Mouse (Mus musculus) hindbrain, embryonic 12.5 days (tissue): ENCODE data around the gene Uqcrq. TPM values are rescaled to one million over a fixed set of nuclear protein-coding genes. Genes with fewer than 3 reads are reported as not detected.
A peak's percentile ranks its signal among the peaks of the same experiment; 100 is the strongest.

Experiments
- ATAC-seq: fragments of 200-750 bp; cut with Nextera tagmentation; 2 replicates; pipeline ENCODE4 v1.8.0; 2017; ENCODE audit warnings: moderate TSS enrichment; ENCODE audit not compliant: low FRiP score
- H3K27ac ChIP-seq: fragments of 300-500 bp; sonication (generic); 2 replicates; pipeline ENCODE4 v1.5.1; 2016; ENCODE audit warnings: mild to moderate bottlenecking
- H3K27me3 ChIP-seq: fragments of 300-500 bp; sonication (generic); 2 replicates; pipeline ENCODE4 v1.6.1; 2016; ENCODE audit warnings: mild to moderate bottlenecking
- H3K36me3 ChIP-seq: fragments of 300-500 bp; sonication (generic); 2 replicates; pipeline ENCODE4 v1.6.1; 2016; ENCODE audit warnings: mild to moderate bottlenecking
- H3K4me1 ChIP-seq: fragments of 300-500 bp; sonication (generic); 2 replicates; pipeline ENCODE4 v1.6.1; 2016
- H3K4me2 ChIP-seq: fragments of 300-500 bp; sonication (generic); replicated peaks from 2 replicates; pipeline ENCODE4 v1.6.1; 2016; ENCODE audit warnings: mild to moderate bottlenecking
- H3K4me3 ChIP-seq: fragments of 300-500 bp; sonication (generic); 2 replicates; pipeline ENCODE4 v1.5.1; 2016; ENCODE audit warnings: mild to moderate bottlenecking
- H3K9ac ChIP-seq: fragments of 300-500 bp; sonication (generic); 2 replicates; pipeline ENCODE4 v1.6.1; 2016; ENCODE audit warnings: mild to moderate bottlenecking, moderate library complexity
- H3K9me3 ChIP-seq: fragments of 300-500 bp; sonication (generic); replicated peaks from 2 replicates; pipeline ENCODE4 v1.6.1; 2016; ENCODE audit warnings: mild to moderate bottlenecking
- WGBS: fragments of 180-500 bp; shearing (Covaris S2); methylation state at CpG from one replicate; pipeline ENCODE4 v1.1.7; 2016; 5-methylcytosine and 5-hydroxymethylcytosine counted together
- polyA plus RNA-seq: library from polyadenylated mRNA; unstranded; fragments of >200 nt; fragmentation: Nextera tagmentation; extraction: Ambion mirVana; gene quantifications from 2 replicates; pipeline ENCODE4 v1.2.1, GENCODE M21; 2016

Gene Uqcrq
- polyA plus RNA-seq, 1 experiment from 2014 or later, result 552 TPM

DNA sequence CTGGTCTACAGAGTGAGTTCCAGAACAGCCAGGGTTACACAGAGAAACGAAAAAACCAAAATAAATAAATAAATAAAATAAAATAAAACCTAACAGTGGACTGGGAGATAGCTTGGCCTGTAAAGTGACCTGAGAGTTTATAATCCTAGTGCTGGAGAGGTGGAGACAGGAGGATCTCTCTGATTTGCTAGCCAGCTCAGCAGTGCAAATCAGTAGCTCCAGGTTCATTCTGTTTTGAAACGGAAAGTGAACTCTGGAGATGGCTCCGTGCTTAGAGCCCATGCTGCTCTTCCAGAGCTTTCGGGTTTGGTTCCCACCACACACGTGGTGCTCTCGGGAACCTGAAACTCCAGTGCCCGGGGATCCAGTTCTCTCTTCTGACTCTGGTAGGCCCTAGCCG, 17.4 kb upstream of the Uqcrq start:
- no peak for ATAC-seq
- Histone ChIP-seq H3K27me3 (no peaks in the 10 kb centered on the region), H3K4me1 (no peaks in the 10 kb centered on the region)

DNA sequence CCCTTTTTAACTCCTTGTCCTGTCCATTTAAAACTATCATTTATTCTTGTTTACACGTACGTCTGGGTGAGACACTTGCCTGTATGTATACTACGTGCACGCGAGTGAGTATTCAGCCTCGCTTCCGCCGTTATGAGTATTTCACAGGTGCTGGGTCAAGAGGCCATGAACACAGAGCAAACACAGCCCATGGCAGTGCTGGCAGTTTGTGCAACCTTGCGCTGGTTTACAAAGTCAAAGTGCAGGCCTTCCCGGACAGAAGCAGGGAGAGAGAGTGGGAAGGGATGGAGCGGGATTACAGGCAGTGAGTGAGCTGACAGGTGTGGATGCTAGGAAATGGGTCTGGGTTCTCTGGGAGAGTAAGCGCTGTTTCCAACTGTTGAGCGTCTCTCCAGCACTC, 15.6 kb upstream of the Uqcrq start:
- no peaks in the 10 kb centered on the region for H3K27me3 ChIP-seq
- H3K9ac ChIP-seq, result no peak overlapping the region
- no peak for ATAC-seq
- 92% methylated on average over 13 of the region's 13 CpGs for WGBS
- H3K27ac ChIP-seq, result no peak overlapping the region
- H3K4me2 ChIP-seq, result no peak overlapping the region
- no peaks in the 10 kb centered on the region for H3K9me3 ChIP-seq
- H3K4me3 ChIP-seq, result no peak overlapping the region
- no peaks in the 10 kb centered on the region for H3K4me1 ChIP-seq
- H3K36me3 ChIP-seq, result no peaks in the 10 kb centered on the region

More for the DNA sequence above, 17.4 kb upstream of the Uqcrq start:
- no peaks in the 10 kb centered on the region for H3K9me3 ChIP-seq
- no peak overlapping the region for H3K4me3 ChIP-seq
- no peaks in the 10 kb centered on the region for H3K36me3 ChIP-seq
- H3K4me2 ChIP-seq, result no peak overlapping the region
- no peak overlapping the region for H3K9ac ChIP-seq
- WGBS, result 87% methylated on average over 8 of the region's 8 CpGs
- no peak overlapping the region for H3K27ac ChIP-seq

DNA sequence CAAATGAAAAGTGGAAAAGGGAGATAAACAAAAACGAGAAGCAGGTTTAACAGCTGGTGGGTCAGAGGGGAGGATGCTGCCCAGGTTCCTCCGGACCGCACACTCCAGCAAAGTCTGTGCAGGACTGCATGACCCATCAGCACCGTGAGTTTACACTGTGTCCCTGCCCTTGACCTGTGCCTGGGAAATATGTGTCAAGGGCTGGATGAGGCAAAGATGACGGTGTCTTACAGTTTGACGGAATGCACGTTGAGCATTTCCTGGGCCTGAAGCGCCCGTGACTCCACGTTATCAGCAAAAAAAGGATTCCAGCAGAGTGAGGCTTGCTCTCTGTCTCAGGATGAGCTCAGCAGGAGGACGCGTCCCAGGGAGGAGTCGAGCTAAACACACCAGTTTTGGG, 14.9 kb upstream of the Uqcrq start:
- Histone ChIP-seq H3K9me3 (no peaks in the 10 kb centered on the region), H3K4me3 (no peak overlapping the region), H3K9ac (no peak overlapping the region), H3K4me2 (no peak overlapping the region), H3K27ac (no peak overlapping the region), H3K4me1 (no peaks in the 10 kb centered on the region), H3K27me3 (no peaks in the 10 kb centered on the region), H3K36me3 (no peaks in the 10 kb centered on the region)
- WGBS, result 58% methylated on average over 13 of the region's 13 CpGs
- no peak for ATAC-seq

DNA sequence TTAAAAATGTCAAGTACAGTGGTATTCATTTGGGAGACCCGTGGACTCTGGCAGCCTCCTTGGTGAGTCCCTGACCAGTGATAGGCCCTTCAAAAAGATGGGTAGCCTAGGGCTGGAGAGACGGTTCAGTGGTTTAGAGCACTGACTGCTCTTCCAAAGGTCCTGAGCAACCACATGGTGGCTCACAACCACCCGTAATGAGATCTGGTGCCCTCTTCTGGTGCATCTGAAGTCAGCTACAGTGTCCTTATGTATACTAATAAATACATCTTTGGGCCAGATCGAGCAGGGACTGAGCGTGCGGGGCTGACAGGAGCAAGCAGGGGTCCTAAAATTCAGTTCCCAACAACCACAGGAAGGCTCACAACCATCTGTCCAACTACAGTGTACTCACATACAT, 13.2 kb upstream of the Uqcrq start:
- H3K27me3 ChIP-seq, result no peaks in the 10 kb centered on the region
- H3K36me3 ChIP-seq, result no peaks in the 10 kb centered on the region
- H3K9ac ChIP-seq, result no peak overlapping the region
- H3K4me1 ChIP-seq, result no peaks in the 10 kb centered on the region
- no peak overlapping the region for H3K4me3 ChIP-seq
- no peak overlapping the region for H3K27ac ChIP-seq
- ATAC-seq, result no peak
- WGBS, result 38% methylated on average over 6 of the region's 6 CpGs
- no peaks in the 10 kb centered on the region for H3K9me3 ChIP-seq
- no peak overlapping the region for H3K4me2 ChIP-seq

DNA sequence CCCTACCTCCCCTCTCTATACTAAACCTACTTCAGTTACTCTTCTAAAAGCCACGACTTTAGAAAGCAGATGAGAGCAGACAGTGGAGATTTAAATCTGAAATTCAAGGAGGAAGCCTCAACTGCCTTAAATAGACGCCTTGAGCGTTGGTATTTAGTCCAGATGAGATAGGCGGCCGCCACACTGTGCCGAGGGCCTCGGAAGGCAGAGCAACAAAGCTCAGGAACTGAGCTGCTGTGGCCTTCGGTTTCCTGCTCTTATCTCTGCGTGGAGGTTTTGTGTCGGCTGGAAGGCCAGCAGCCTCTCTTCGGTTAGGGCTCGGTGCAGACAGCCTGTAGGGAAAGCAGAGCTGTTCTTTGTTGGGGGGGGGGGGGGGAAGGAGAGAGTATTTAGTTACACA, 11.3 kb upstream of the Uqcrq start:
- no peak overlapping the region for H3K27ac ChIP-seq
- no peaks in the 10 kb centered on the region for H3K4me1 ChIP-seq
- H3K9ac ChIP-seq, result no peak overlapping the region
- no peaks in the 10 kb centered on the region for H3K36me3 ChIP-seq
- H3K27me3 ChIP-seq, result no peaks in the 10 kb centered on the region
- no peak overlapping the region for H3K4me2 ChIP-seq
- no peak for ATAC-seq
- H3K9me3 ChIP-seq, result no peaks in the 10 kb centered on the region
- no peak overlapping the region for H3K4me3 ChIP-seq
- WGBS, result 48% methylated on average over 12 of the region's 12 CpGs

DNA sequence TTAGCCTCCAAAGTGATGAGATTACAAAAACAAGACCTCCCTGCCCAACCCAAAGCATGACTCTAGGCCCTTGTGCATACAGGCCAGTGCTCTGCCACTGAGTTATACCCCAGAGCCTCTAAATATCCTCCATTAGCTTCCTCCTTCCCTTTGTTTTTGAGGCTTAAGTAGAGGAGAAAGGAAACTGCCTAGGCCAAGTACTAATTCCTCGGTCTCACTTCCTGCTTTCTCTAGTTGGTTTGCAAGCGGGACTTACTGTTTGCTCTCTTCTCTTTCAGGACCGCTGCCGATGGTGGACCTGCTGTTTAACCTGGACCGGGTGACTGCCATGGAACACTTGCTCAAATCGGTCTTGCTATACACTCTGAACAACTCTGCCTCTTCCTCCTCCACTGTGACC, 5.7 kb upstream of the Uqcrq start:
- no peak overlapping the region for H3K4me2 ChIP-seq
- ATAC-seq, result no peak
- no peaks in the 10 kb centered on the region for H3K36me3 ChIP-seq
- no peak overlapping the region for H3K9ac ChIP-seq
- H3K4me1 ChIP-seq, result no peaks in the 10 kb centered on the region
- H3K27me3 ChIP-seq, result no peaks in the 10 kb centered on the region
- WGBS, result 87% methylated on average over 6 of the region's 6 CpGs
- H3K27ac ChIP-seq, result no peak overlapping the region
- no peaks in the 10 kb centered on the region for H3K9me3 ChIP-seq
- H3K4me3 ChIP-seq, result no peak overlapping the region

DNA sequence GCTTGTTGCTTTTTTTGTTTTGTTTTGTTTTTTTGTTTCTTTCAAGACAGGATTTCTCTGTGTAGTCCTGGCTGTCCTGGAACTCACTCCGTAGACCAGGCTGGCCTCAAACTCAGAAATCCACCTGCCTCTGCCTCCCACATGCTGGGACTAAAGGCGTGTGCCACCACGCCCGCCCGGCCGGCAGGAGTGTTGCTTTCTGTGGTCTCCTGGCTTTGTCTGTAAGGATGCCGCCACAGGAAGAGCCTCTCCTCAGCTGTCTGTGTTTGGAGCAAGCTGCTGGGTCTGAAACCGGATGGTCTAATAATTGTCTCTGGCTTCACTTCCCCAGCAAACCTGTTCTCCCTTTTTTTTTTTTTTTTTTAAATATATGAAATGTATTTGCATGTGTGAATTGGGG, 4.9 kb upstream of the Uqcrq start:
- Histone ChIP-seq H3K4me1 (no peaks in the 10 kb centered on the region), H3K4me2 (no peak overlapping the region), H3K4me3 (no peak overlapping the region), H3K27me3 (no peaks in the 10 kb centered on the region), H3K36me3 (no peaks in the 10 kb centered on the region), H3K27ac (no peak overlapping the region), H3K9me3 (no peaks in the 10 kb centered on the region), H3K9ac (no peak overlapping the region)
- no peak for ATAC-seq
- 81% methylated on average over 8 of the region's 8 CpGs for WGBS

DNA sequence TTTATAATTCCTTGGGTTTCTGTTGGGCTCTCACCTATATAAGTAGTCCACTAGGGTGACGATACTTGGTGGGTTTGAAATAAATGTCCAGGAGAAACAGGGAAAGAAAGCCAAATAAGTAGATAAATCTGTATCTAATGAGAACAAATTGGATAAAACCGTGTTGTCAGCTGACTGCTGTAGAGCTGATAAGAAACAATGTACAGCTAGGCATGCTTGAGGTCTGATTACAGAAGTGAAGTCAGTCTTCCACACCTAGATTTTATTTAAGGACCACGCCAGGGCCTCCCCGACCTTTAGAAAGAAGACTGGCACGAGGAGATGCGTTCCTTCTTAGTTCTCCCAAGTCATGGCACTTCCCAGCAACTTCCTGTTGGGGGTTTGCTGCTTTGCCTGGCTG, 2.4 kb upstream of the Uqcrq start:
- Histone ChIP-seq H3K27ac (no peak overlapping the region), H3K9ac (no peak overlapping the region), H3K4me2 (no peak overlapping the region), H3K27me3 (no peaks in the 10 kb centered on the region), H3K4me1 (peaks cover 8% of the 10 kb centered on the region), H3K9me3 (no peaks in the 10 kb centered on the region), H3K4me3 (no peak overlapping the region), H3K36me3 (peaks cover 10% of the 10 kb centered on the region)
- WGBS, result 64% methylated on average over 6 of the region's 6 CpGs
- no peak for ATAC-seq

DNA sequence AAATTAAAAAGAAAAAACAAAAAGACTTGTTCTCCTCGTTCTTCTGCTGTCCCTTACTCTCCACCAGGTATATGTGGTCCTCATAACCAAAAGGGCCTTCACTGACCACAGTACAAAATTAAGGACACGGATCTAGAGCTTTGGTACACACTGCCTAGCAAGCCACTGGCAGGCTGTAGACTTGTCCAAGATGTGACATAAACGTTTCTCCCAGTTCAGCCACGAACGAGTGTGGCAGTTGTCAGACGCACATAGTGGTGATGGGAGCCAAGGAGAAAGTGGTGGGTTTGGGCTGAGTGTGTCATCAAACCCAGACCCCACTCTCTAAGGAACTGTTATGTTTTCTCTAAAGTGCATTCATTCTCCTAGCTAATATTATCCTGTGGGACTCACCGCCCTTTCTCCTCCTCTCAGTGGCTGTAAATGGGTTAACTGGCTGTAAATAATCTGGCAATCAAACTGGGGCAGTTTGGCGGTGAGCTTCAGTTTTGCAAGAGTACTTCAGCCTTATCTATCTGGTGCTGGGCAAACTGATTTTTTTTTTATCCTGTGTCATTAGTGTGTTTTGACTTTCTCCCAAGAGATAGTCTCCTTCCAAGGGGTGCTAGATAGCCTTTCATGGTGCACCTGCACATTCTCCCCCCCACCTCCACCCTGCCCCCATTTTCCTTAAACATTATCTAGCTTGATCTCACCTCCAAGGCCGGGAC, 871 bp upstream of the Uqcrq start:
- peaks cover 8% of the 10 kb centered on the region for H3K4me1 ChIP-seq
- no peaks in the 10 kb centered on the region for H3K9me3 ChIP-seq
- H3K4me3 ChIP-seq, result peak overlapping the region; percentile 70
- 20% methylated on average over 9 of the region's 9 CpGs for WGBS
- peak overlapping the region; percentile 56 for H3K27ac ChIP-seq
- no peaks in the 10 kb centered on the region for H3K27me3 ChIP-seq
- H3K9ac ChIP-seq, result peak overlapping the region; percentile 20
- peak overlapping the region; percentile 86 for H3K4me2 ChIP-seq
- peaks cover 15% of the 10 kb centered on the region for H3K36me3 ChIP-seq
- ATAC-seq, result peak; percentile 55

DNA sequence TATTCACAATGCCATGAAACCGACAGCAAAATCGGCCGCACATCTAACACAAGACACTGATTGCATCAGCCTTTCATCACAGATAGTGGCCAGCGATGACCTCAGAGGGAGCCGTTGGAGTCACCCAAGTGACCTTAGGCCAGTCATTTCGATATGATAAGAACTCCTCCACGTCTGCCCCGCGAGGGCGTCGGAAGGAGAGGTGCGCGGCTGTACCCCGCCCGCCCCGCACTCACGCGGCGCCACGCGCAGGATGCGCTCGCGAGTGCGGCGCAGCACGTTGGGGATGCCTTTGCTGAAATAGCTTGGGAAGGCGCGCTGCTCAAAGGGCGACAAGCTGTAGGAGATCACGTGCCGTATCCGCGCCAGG, 346 bp downstream of the Uqcrq start:
- under 1% methylated on average over 34 of the region's 34 CpGs for WGBS
- Histone ChIP-seq H3K36me3 (peaks cover 15% of the 10 kb centered on the region), H3K9ac (peak overlapping the region; percentile 87), H3K4me3 (peak overlapping the region; percentile 70), H3K27ac (peak overlapping the region; percentile 49), H3K9me3 (no peaks in the 10 kb centered on the region), H3K4me1 (peaks cover 8% of the 10 kb centered on the region), H3K4me2 (peak overlapping the region; percentile 86), H3K27me3 (no peaks in the 10 kb centered on the region)
- ATAC-seq, result peak; percentile 69

DNA sequence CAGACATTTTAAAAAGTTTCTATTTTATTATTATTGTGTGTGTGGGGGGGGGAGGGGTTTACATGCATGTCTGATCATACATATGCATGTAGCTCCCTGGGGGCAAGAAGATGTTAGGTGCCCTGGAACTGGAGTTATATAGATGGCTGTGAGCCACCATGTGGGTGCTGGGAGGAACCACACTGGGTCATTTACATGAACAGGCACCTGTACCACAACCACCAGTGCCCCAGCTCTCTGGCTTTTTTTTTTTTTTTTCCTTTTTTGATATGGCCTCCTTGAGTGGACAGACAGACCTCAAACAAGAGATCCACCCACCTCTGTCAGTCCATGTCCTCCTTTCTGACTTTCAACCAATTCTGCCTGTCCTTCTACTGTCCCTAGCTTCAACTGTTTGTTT, 1.4 kb downstream of the Uqcrq start:
- Histone ChIP-seq H3K36me3 (peaks cover 15% of the 10 kb centered on the region), H3K4me3 (no peak overlapping the region), H3K4me1 (peaks cover 8% of the 10 kb centered on the region), H3K4me2 (peak overlapping the region; percentile 86; the same call in 1 of the 2 replicates), H3K9me3 (no peaks in the 10 kb centered on the region), H3K27ac (no peak overlapping the region), H3K9ac (no peak overlapping the region), H3K27me3 (no peaks in the 10 kb centered on the region)
- ATAC-seq, result no peak

DNA sequence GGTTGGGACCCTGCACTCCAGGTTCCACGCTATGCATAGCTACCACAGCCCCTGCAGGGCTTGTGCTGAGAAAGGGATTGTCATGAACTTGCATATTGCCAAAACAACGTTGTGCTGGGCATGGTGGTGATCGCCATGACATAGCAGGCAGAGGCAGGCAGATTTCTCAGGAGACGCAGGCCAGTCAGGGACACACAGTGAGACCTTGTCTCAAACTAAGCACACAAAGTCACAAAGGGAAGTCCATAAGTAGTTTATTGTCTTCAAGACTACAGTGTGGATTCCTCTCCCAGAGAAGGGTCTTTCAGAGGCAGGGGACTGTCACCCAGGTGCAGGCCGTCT, 1.9 kb downstream of the Uqcrq start:
- no peak overlapping the region for H3K4me3 ChIP-seq
- H3K4me2 ChIP-seq, result no peak overlapping the region
- no peaks in the 10 kb centered on the region for H3K27me3 ChIP-seq
- peaks cover 8% of the 10 kb centered on the region for H3K4me1 ChIP-seq
- no peak overlapping the region for H3K27ac ChIP-seq
- no peak overlapping the region for H3K9ac ChIP-seq
- WGBS, result 98% methylated on average over 5 of the region's 5 CpGs
- H3K9me3 ChIP-seq, result no peaks in the 10 kb centered on the region
- ATAC-seq, result no peak
- H3K36me3 ChIP-seq, result peaks cover 15% of the 10 kb centered on the region

DNA sequence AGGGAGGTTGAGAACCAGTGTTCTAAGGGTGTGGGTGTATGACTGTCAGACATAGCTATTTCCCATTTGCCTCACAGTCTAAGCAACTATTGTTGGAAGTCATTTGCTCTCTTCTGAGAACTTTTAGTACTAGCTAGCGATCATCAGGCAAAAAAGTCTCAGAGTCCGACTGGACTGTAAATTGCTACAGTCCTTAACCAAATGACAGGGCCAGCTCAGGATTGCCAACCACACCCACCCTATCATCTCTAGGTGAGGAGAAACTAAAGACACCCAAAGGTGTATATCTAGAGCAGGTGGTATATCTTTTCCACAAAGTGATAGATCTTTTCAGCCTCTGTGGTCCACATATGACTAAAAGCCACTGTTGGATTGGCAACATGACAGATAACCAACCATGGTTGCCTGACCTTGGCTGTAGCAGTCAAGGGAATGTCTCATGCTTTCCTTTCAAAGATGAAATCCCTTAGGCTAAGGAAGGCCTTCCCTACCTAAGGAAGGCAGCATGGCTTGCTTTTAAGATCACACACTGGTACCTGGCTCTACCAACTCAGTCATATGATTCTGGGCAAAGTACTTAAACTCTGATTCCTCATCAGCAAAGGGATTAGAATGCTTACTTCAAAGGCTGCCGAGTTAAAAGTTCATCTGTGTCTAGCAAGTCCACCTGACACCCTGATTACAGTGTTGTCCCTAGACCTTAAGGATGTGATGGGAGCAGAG, 2.5 kb downstream of the Uqcrq start:
- ATAC-seq, result no peak
- H3K4me2 ChIP-seq, result no peak overlapping the region
- H3K27ac ChIP-seq, result no peak overlapping the region
- peaks cover 15% of the 10 kb centered on the region for H3K36me3 ChIP-seq
- no peak overlapping the region for H3K4me3 ChIP-seq
- 93% methylated on average over 3 of the region's 3 CpGs for WGBS
- peaks cover 8% of the 10 kb centered on the region for H3K4me1 ChIP-seq
- H3K27me3 ChIP-seq, result no peaks in the 10 kb centered on the region
- no peak overlapping the region for H3K9ac ChIP-seq
- H3K9me3 ChIP-seq, result no peaks in the 10 kb centered on the region
